Mouse (Mus musculus): ENCODE results near the gene Phf24. TPM values are rescaled to one million over a fixed set of nuclear protein-coding genes. Genes with fewer than 3 reads are reported as not detected.

The Phf24 gene
- polyA plus RNA-seq, 1 experiment from 2014 or later = 1.4 TPM

DNA sequence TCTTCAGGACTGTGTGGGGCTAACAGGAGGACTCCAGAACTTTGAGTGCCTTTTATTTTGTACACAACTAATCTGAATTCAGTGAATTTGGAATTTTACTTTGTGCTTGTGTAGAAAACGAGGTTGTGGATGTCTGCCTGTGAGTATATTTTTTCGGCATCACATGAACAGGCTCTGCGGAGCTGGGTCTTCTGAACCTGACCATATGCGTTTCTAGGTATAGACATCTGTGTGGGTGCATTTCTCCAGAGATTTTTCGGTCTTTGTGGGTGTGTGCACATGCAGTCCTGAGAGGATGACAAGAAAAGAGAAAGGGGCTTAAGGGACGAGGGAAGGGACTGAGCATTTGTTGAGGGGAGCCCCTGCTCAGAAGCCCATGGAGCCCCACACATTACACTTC, 29.5 kb upstream of the Phf24 start:
- Histone ChIP-seq H3K4me2 (no peak overlapping the region), H3K9ac (no peak overlapping the region), H3K4me3 (no peak overlapping the region), H3K4me1 (no peaks in the 10 kb centered on the region), H3K36me3 (no peaks in the 10 kb centered on the region), H3K9me3 (no peaks in the 10 kb centered on the region), H3K27me3 (no peaks in the 10 kb centered on the region), H3K27ac (no peak overlapping the region)
- 92% methylated on average over 6 of the region's 6 CpGs for WGBS
- no peak for ATAC-seq (ENCODE audit: insufficient number of reproducible peaks, insufficient read depth, low FRiP score, low TSS enrichment, low read depth)

DNA sequence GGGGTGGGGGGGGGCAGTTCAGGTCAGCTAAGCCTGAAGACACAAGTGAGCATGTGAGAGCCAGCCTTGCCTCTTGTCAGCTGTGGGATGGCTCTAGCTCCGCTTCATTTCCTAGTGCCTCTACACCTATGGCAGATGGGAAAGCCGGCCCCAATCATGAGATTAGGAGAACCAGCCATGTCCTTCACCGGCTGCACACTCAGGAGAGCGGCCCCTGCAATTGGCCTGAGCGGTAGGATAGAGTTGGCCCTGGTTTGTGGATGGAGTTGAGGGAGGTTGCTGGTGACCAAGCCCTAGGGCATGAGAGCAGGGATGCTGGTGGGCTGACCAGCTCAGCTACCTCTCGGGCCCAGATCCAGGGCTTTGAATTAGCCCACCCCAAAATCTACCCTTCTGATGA, 27.7 kb upstream of the Phf24 start:
- H3K4me1 ChIP-seq = no peaks in the 10 kb centered on the region

DNA sequence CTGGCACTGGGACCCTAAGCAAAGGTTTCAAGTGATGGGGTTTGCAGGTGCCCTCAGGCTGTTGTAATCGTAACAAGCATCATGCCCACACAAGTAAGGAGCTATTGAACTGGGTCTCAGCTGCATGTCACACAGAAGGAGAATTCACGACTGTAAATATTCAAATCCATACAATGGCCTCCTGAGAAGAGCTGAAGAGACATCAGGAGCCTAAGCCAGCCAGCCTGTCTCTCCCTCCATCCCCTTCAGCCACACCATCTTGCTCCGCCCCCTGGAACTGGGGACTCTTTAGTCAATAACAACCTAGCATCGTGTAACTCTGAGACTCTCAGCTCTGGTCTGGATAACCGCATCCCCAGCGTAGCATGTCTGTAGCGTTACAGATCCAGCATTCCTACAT, 25.3 kb upstream of the Phf24 start:
- 60% methylated on average over 7 of the region's 7 CpGs for WGBS
- H3K9ac ChIP-seq = no peak overlapping the region
- H3K4me2 ChIP-seq = no peak overlapping the region
- H3K4me1 ChIP-seq = no peaks in the 10 kb centered on the region
- no peaks in the 10 kb centered on the region for H3K9me3 ChIP-seq
- ATAC-seq (ENCODE audit: insufficient number of reproducible peaks, insufficient read depth, low FRiP score, low TSS enrichment, low read depth) = no peak
- no peaks in the 10 kb centered on the region for H3K27me3 ChIP-seq
- H3K27ac ChIP-seq = no peak overlapping the region
- no peak overlapping the region for H3K4me3 ChIP-seq
- no peaks in the 10 kb centered on the region for H3K36me3 ChIP-seq

More for the DNA sequence above, 27.7 kb upstream of the Phf24 start:
- Histone ChIP-seq H3K9ac (no peak overlapping the region), H3K4me3 (no peak overlapping the region), H3K27me3 (no peaks in the 10 kb centered on the region), H3K36me3 (no peaks in the 10 kb centered on the region), H3K9me3 (no peaks in the 10 kb centered on the region), H3K27ac (no peak overlapping the region), H3K4me2 (no peak overlapping the region)
- no peak for ATAC-seq (ENCODE audit: insufficient number of reproducible peaks, insufficient read depth, low FRiP score, low TSS enrichment, low read depth)
- 90% methylated on average over 6 of the region's 6 CpGs for WGBS

DNA sequence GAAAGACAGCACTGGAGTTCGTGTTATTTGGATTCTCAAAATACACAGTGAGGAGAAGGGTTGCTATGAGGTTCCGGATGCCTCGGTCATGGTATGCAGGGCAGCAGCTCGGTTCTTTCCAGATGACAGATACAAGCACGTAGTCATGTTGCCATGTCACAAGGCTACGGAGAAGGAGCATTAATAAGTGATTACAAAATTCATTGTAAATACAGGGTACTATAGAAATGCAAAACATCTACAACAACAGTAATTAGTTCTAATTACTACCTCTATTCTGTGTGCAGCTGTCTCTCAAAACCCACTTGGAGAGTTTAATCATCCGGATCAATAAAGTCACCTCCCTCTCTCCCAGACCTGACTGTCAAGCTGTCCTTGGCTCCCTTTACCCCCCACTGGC, 21.3 kb upstream of the Phf24 start:
- Histone ChIP-seq H3K4me2 (no peak overlapping the region), H3K36me3 (no peaks in the 10 kb centered on the region), H3K27ac (no peak overlapping the region), H3K9me3 (no peaks in the 10 kb centered on the region), H3K9ac (no peak overlapping the region), H3K27me3 (no peaks in the 10 kb centered on the region), H3K4me1 (no peaks in the 10 kb centered on the region), H3K4me3 (no peak overlapping the region)
- no peak for ATAC-seq (ENCODE audit: insufficient number of reproducible peaks, insufficient read depth, low FRiP score, low TSS enrichment, low read depth)
- WGBS = 68% methylated on average over 7 of the region's 7 CpGs

DNA sequence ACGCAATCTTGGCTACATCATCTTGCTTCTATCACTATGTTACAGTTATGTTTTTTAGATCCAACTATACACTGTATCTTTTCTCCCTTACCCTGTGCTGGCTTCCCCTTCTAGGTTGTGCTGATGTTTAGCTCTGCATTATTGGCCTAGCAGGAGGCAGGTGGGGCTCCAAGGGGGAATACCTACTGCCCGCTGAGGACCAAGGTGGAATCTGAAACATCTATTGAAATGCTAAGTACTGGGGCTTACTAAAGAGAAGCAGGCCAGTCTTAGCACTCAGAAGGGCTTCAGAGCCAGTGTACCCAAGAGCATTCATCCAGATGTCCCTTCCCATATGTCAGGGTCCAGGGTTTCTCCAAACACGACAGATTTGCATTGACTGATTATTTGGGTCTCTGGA, 17.5 kb upstream of the Phf24 start:
- no peak overlapping the region for H3K9ac ChIP-seq
- H3K36me3 ChIP-seq = no peaks in the 10 kb centered on the region
- H3K27ac ChIP-seq = no peak overlapping the region
- 31% methylated on average over 3 of the region's 3 CpGs for WGBS
- no peaks in the 10 kb centered on the region for H3K9me3 ChIP-seq
- no peaks in the 10 kb centered on the region for H3K4me1 ChIP-seq
- no peak for ATAC-seq (ENCODE audit: insufficient number of reproducible peaks, insufficient read depth, low FRiP score, low TSS enrichment, low read depth)
- no peak overlapping the region for H3K4me3 ChIP-seq
- H3K4me2 ChIP-seq = no peak overlapping the region
- no peaks in the 10 kb centered on the region for H3K27me3 ChIP-seq

DNA sequence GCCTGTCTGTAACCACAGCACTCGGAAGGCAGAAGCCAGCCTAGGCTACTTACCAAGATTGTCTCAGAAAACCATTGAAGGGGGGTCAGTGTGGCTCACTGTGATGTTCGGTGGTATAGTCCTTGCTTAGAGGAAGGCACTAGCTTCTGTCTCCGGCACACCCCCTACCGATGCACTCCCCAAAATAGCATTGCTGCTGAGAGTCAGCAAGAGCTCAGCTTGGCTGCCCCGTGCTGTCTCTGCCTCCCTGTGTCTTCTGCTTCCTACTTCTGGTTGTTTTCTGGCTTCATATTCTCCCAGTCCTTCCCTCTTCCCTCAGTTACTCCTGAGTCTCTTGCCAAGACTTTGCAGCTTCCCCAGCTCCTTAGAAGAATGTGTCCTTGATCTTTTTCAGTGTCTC, 15.6 kb upstream of the Phf24 start:
- WGBS = 64% methylated on average over 5 of the region's 5 CpGs
- Histone ChIP-seq H3K36me3 (no peaks in the 10 kb centered on the region), H3K4me1 (no peaks in the 10 kb centered on the region), H3K9me3 (no peaks in the 10 kb centered on the region), H3K4me3 (no peak overlapping the region), H3K9ac (no peak overlapping the region), H3K27ac (no peak overlapping the region), H3K27me3 (no peaks in the 10 kb centered on the region), H3K4me2 (no peak overlapping the region)
- no peak for ATAC-seq (ENCODE audit: insufficient number of reproducible peaks, insufficient read depth, low FRiP score, low TSS enrichment, low read depth)

DNA sequence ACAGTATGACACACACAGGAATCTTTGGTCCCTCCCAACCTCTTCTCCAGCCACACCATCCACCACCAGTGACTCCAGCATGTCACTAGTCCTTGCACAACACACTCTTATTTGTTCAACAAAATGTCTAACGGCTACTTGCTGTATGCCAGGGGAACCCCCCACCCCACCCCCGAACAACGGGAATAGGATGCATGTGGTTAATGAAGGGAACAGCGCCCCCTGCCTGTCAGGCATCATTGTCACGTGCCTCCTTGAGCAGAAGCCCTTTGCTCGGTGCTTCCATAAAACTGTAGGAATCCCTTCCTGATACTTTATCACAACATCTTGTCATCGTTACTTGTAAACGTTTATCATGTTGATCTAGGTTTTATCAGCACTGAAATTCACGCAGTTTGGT, 14.3 kb upstream of the Phf24 start:
- H3K4me2 ChIP-seq = no peak overlapping the region
- H3K27ac ChIP-seq = no peak overlapping the region
- no peaks in the 10 kb centered on the region for H3K36me3 ChIP-seq
- H3K9ac ChIP-seq = no peak overlapping the region
- no peak for ATAC-seq (ENCODE audit: insufficient number of reproducible peaks, insufficient read depth, low FRiP score, low TSS enrichment, low read depth)
- no peaks in the 10 kb centered on the region for H3K9me3 ChIP-seq
- H3K27me3 ChIP-seq = no peaks in the 10 kb centered on the region
- no peak overlapping the region for H3K4me3 ChIP-seq
- 62% methylated on average over 9 of the region's 9 CpGs for WGBS
- H3K4me1 ChIP-seq = no peaks in the 10 kb centered on the region

DNA sequence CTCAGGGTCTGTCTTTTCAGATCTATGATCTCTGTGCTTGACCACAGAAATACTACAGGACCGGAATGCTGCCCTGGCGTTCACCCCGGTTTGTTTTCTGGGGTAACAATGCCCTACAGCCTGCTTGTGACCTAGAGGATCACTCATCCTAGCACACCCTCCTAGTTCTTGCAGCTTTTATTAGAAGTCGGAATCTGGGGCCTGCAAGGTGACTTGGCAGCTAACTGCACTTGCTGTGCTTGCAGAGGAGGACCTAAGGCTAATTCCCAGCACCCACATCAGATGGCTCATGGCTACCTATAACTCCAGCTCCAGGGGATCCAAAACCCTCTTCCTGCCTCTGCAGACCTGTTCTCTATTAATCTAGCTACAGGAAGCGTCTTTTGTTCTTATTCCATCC, 13.7 kb upstream of the Phf24 start:
- Histone ChIP-seq H3K4me3 (no peak overlapping the region), H3K27me3 (no peaks in the 10 kb centered on the region), H3K4me1 (no peaks in the 10 kb centered on the region), H3K27ac (no peak overlapping the region), H3K36me3 (no peaks in the 10 kb centered on the region), H3K9me3 (no peaks in the 10 kb centered on the region), H3K9ac (no peak overlapping the region), H3K4me2 (no peak overlapping the region)
- WGBS = 92% methylated on average over 5 of the region's 5 CpGs
- ATAC-seq (ENCODE audit: insufficient number of reproducible peaks, insufficient read depth, low FRiP score, low TSS enrichment, low read depth) = no peak

DNA sequence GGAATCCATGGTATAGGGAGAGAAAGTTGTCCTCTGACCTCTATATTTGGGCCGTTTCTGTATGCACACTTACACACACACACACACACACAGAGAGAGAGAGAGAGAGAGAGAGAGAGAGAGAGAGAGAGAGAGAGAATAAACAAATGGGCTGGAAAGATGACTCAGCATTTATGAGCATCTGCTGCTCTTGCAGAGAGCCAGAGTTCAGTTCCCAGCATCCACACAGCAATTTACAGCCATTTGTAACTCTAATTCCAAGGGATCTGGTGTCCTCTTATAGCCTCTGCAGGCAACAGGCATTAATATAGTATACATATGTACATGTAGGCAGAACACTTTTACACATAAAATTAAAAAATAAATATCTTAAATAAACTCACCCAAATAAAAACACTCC, 12.5 kb upstream of the Phf24 start:
- WGBS = 75% methylated on average over 1 of the region's 1 CpGs
- no peak for ATAC-seq (ENCODE audit: insufficient number of reproducible peaks, insufficient read depth, low FRiP score, low TSS enrichment, low read depth)
- no peaks in the 10 kb centered on the region for H3K36me3 ChIP-seq
- H3K27me3 ChIP-seq = no peaks in the 10 kb centered on the region
- H3K4me3 ChIP-seq = no peak overlapping the region
- no peaks in the 10 kb centered on the region for H3K4me1 ChIP-seq
- H3K9ac ChIP-seq = no peak overlapping the region
- no peak overlapping the region for H3K4me2 ChIP-seq
- H3K27ac ChIP-seq = no peak overlapping the region
- no peaks in the 10 kb centered on the region for H3K9me3 ChIP-seq

DNA sequence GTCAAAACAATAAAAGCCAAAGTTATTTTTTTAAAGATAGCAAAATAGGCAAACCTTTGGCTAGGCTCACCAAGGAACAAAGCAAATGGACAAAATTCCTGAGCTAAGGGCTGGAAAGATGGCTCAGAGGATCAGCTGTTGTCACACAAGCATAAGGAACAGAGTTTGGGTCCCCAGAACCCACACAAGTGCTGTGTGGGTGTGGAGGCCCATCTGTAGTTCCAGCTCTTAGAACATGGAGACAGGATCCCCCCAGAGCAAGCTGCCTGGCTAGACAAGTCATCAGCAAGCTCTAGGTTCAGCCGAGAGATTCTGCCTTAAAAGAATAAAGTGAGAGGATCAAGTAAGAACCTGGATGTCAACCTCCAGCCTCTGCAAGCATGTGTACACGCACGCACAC, 11.9 kb upstream of the Phf24 start:
- ATAC-seq (ENCODE audit: insufficient number of reproducible peaks, insufficient read depth, low FRiP score, low TSS enrichment, low read depth) = no peak
- H3K4me3 ChIP-seq = no peak overlapping the region
- H3K27ac ChIP-seq = no peak overlapping the region
- H3K4me1 ChIP-seq = no peaks in the 10 kb centered on the region
- no peak overlapping the region for H3K9ac ChIP-seq
- no peaks in the 10 kb centered on the region for H3K36me3 ChIP-seq
- H3K9me3 ChIP-seq = no peaks in the 10 kb centered on the region
- 93% methylated on average over 3 of the region's 3 CpGs for WGBS
- H3K4me2 ChIP-seq = no peak overlapping the region
- no peaks in the 10 kb centered on the region for H3K27me3 ChIP-seq

DNA sequence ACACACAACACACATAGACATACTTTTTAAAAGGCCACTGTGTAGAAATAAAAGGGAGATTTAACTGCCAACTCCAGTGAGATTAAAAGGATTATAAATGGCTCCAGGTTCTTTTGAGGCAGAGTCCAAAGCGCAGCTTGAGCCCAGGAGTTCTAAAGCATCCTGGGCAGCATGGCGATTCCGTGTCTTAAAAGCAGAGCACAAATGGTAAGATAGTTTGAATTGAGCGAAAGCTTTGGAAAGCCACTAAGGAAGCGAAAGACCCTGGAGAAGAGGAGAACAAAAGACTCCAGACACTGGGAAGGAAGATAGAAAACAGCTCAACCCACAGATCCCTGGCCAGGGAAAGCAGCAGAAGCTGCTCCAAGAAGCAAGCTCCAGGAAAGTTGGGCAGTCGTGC, 11.5 kb upstream of the Phf24 start:
- H3K4me1 ChIP-seq = no peaks in the 10 kb centered on the region
- no peak overlapping the region for H3K9ac ChIP-seq
- no peak overlapping the region for H3K27ac ChIP-seq
- H3K4me2 ChIP-seq = no peak overlapping the region
- ATAC-seq (ENCODE audit: insufficient number of reproducible peaks, insufficient read depth, low FRiP score, low TSS enrichment, low read depth) = no peak
- H3K27me3 ChIP-seq = no peaks in the 10 kb centered on the region
- H3K36me3 ChIP-seq = no peaks in the 10 kb centered on the region
- WGBS = 81% methylated on average over 6 of the region's 6 CpGs
- H3K4me3 ChIP-seq = no peak overlapping the region
- no peaks in the 10 kb centered on the region for H3K9me3 ChIP-seq

DNA sequence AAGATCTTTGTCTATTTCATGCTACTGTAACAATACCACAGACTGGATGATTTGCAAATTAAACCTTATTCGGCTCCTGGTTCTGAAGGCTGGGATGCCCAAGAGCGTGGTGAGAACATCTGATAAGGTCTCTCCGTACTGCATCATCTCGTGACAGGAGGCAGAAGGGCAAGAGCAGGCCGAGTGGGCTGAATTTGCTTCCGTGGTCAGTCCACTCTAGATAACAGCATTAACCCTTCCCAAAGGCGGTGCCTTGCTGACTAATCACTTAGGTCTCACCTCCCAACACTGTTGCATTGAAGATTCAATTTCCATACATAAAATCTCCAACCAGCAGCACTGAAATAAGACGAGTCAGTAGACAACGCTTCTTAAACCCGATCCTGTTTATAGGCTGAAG, 3.1 kb upstream of the Phf24 start:
- Histone ChIP-seq H3K27me3 (peaks cover 60% of the 10 kb centered on the region), H3K27ac (no peak overlapping the region)
- ATAC-seq (ENCODE audit: insufficient number of reproducible peaks, insufficient read depth, low FRiP score, low TSS enrichment, low read depth) = no peak

DNA sequence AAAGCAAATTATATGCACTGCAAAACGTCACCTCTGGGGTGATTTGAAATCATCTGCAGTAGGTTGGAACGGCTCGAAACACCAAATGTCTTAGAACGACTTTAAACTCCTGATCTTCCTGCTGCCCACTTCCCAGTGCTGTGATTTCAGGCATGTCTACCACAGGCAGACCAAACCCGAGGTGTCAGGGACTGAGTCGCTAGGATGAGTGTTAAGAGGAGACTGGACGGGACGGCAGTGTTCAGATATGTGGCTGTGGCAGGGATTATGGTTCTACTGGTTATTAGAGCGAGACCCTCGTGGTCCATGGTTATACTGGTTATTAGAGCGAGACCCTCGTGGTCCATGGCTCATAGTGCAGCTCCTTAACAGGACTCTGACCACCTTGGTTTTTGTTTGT, 1.1 kb upstream of the Phf24 start:
- WGBS = 83% methylated on average over 12 of the region's 12 CpGs
- ATAC-seq (ENCODE audit: insufficient number of reproducible peaks, insufficient read depth, low FRiP score, low TSS enrichment, low read depth) = no peak
- Histone ChIP-seq H3K4me3 (no peak overlapping the region), H3K4me2 (no peak overlapping the region), H3K27me3 (peaks cover 71% of the 10 kb centered on the region), H3K27ac (no peak overlapping the region), H3K9ac (no peak overlapping the region), H3K4me1 (peaks cover 3% of the 10 kb centered on the region; the same call in 1 of the 2 replicates), H3K9me3 (no peaks in the 10 kb centered on the region), H3K36me3 (no peaks in the 10 kb centered on the region)

More for the DNA sequence above, 3.1 kb upstream of the Phf24 start:
- 51% methylated on average over 10 of the region's 10 CpGs for WGBS
- Histone ChIP-seq H3K4me1 (peaks cover 3% of the 10 kb centered on the region; the same call in 1 of the 2 replicates), H3K9me3 (no peaks in the 10 kb centered on the region), H3K4me2 (no peak overlapping the region), H3K36me3 (no peaks in the 10 kb centered on the region), H3K9ac (no peak overlapping the region), H3K4me3 (no peak overlapping the region)

Data from embryonic facial prominence, embryonic 13.5 days (tissue).